Mouse (Mus musculus) stomach, postnatal 0 days (tissue): ENCODE results near the gene Ddost. TPM values are rescaled to one million over a fixed set of nuclear protein-coding genes. Genes with fewer than 3 reads are reported as not detected.
A peak's percentile ranks its signal among the peaks of the same experiment; 100 is the strongest.

Experiments used
- ATAC-seq: fragments of 200-750 bp; cut with Nextera tagmentation; 2 replicates; pipeline ENCODE4 v1.8.0; 2017; ENCODE audit not compliant: low FRiP score, low TSS enrichment
- DNase-seq: peaks from one replicate; pipeline ENCODE4 v3.0.0-alpha.2; 2016; ENCODE audit warnings: low spot score
- H3K27ac ChIP-seq: fragments of 300-500 bp; sonication (generic); replicated peaks from 2 replicates; pipeline ENCODE4 v1.5.1; 2014; ENCODE audit warnings: mild to moderate bottlenecking, control low read depth
- H3K27me3 ChIP-seq: fragments of 300-500 bp; sonication (generic); 2 replicates; pipeline ENCODE4 v1.6.1; 2014; ENCODE audit warnings: low read length; ENCODE audit not compliant: control insufficient read depth, insufficient read depth
- H3K36me3 ChIP-seq: fragments of 300-500 bp; sonication (generic); 2 replicates; pipeline ENCODE4 v1.6.1; 2014; ENCODE audit warnings: low read length, mixed read lengths; ENCODE audit not compliant: control insufficient read depth, insufficient read depth
- H3K4me1 ChIP-seq: fragments of 300-500 bp; sonication (generic); replicated peaks from 2 replicates; pipeline ENCODE4 v1.6.1; 2014; ENCODE audit warnings: antibody characterized with exemption; ENCODE audit not compliant: control insufficient read depth, insufficient read depth
- H3K4me2 ChIP-seq: fragments of 300-500 bp; sonication (generic); replicated peaks from 2 replicates; pipeline ENCODE4 v1.6.1; 2014; ENCODE audit warnings: low read depth, mild to moderate bottlenecking, control low read depth, moderate library complexity
- H3K4me3 ChIP-seq: fragments of 300-500 bp; sonication (generic); 2 replicates; pipeline ENCODE4 v1.5.1; 2014; ENCODE audit warnings: low read depth, low read length, control low read depth
- H3K9ac ChIP-seq: fragments of 300-500 bp; sonication (generic); 2 replicates; pipeline ENCODE4 v1.6.1; 2014; ENCODE audit warnings: mild to moderate bottlenecking, low read length, control low read depth, mixed read lengths
- H3K9me3 ChIP-seq: fragments of 300-500 bp; sonication (generic); 2 replicates; pipeline ENCODE4 v1.6.1; 2016; ENCODE audit warnings: low read length; ENCODE audit not compliant: control insufficient read depth
- CTCF ChIP-seq: IDR thresholded peaks from 2 replicates; pipeline ENCODE4 v1.5.1; 2016; ENCODE audit warnings: antibody characterized with exemption, low read depth, mild to moderate bottlenecking, moderate library complexity
- EP300 ChIP-seq: optimal IDR thresholded peaks from 2 replicates; pipeline ENCODE3; 2016; ENCODE audit warnings: antibody characterized with exemption
- WGBS: fragments of 180-500 bp; shearing (Covaris S2); extraction: QIAGEN DNeasy Blood & Tissue Kit; methylation state at CpG from one replicate; pipeline ENCODE4 v1.1.7; 2014; 5-methylcytosine and 5-hydroxymethylcytosine counted together
- microRNA-seq: library from miRNA; unstranded; fragments of <30 nt; microRNA quantifications from one replicate; pipeline ENCODE4, GENCODE M21; 2016
- polyA plus RNA-seq: library from polyadenylated mRNA; unstranded; fragments of >200 nt; fragmentation: Nextera tagmentation; extraction: Ambion mirVana; gene quantifications from 2 replicates; pipeline ENCODE4 v1.2.1, GENCODE M21; 2015

Gene Ddost
- polyA plus RNA-seq, 1 experiment from 2014 or later = 258 TPM

GRCm38 (mm10) chr4:138361370-138361821 is 56.9 kb downstream of the Ddost start:
- TF ChIP-seq CTCF (no peak), EP300 (no peak)
- Histone ChIP-seq H3K27ac (no peak overlapping the region), H3K9me3 (no peaks in the 10 kb centered on the region), H3K4me2 (no peak overlapping the region), H3K4me1 (no peaks in the 10 kb centered on the region), H3K4me3 (no peak overlapping the region), H3K9ac (no peak overlapping the region), H3K27me3 (no peaks in the 10 kb centered on the region), H3K36me3 (no peaks in the 10 kb centered on the region)
- DNase-seq (peak; percentile 40), ATAC-seq (peak; percentile 25)
- WGBS = 9% methylated on average over 11 of the region's 11 CpGs

Small RNAs within 50 kb of the gene (microRNA-seq; reads per million reads assigned to microRNA genes)
- gene Gm27646 (not detected), gene Mir7019 (not detected)

Other genes starting within 250 kb of the Ddost start
- gene Hp1bp3, start 88.4 kb upstream of the Ddost start, polyA plus RNA-seq = 74.7 and 75.4 TPM in 2 replicates
- gene Sh2d5, start 54.3 kb upstream of the Ddost start, polyA plus RNA-seq = 0.19 and 0.25 TPM in 2 replicates
- gene Kif17, start 54.3 kb upstream of the Ddost start, polyA plus RNA-seq = 0.21 and 0.39 TPM in 2 replicates
- 62.1 and 77.1 TPM in 2 replicates for gene Pink1, start 21.6 kb downstream of the Ddost start, polyA plus RNA-seq
- gene Cda, start 63.3 kb downstream of the Ddost start, polyA plus RNA-seq = 12.5 and 15.2 TPM in 2 replicates
- gene Fam43b, start 91.8 kb downstream of the Ddost start, polyA plus RNA-seq = 0.07 TPM in 1 of 2 replicates, not detected in the other
- 17.1 and 18.7 TPM in 2 replicates for gene Mul1, start 129.9 kb downstream of the Ddost start, polyA plus RNA-seq
- 4.5 and 4.8 TPM in 2 replicates for gene Camk2n1, start 149.6 kb downstream of the Ddost start, polyA plus RNA-seq